Comparison of ENCODE assay signal across 24 mouse cellular contexts in the genomic region with DNA sequence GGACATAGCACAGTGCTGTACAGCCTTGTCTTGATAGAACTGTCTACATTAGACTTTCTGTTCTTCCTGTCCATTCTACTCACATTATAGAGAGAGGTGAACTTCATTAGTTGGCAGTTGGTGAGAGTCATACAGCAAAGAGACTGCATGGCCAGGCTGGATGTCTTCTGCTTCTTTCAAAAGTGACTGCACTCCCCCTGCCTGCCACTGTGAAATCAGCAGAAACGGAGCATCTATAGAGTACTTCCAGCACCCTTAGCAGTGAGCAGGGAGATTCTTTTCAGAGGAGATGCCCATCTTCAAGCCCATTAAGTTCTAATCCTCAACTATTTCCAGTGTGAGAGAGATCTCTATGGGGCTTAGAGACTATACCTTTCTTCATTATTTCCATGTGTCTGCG.
A peak's percentile ranks its signal among the peaks of the same experiment; 100 is the strongest.
DNase-seq lines count a peak whose midpoint lies in the region; ATAC-seq and TF ChIP-seq lines count a peak whose summit lies in the region.
"Had no signal": no experiment of that assay in that cellular context is flagged by ENCODE, and none has a peak within 500 bp of the region (broad histone marks: within the 10 kb centered on the region; RNA-seq: fewer than 3 reads in every experiment).

No protein-coding gene starts in this region.

- no peaks in the 10 kb centered on the region for H3K4me1 ChIP-seq in hindbrain, embryonic 14.5 days (replicated peaks; ENCODE audit: control insufficient read depth, insufficient read depth, low read length)
- H3K4me1 ChIP-seq in hindbrain, embryonic 16.5 days (ENCODE audit: control insufficient read depth, insufficient read depth, low read depth, low read length), result no peaks in the 10 kb centered on the region
- H3K4me1 ChIP-seq in kidney, adult 2 months (ENCODE audit: control insufficient read depth, insufficient read depth, low read length), result no peaks in the 10 kb centered on the region
- H3K4me1 ChIP-seq in lung, embryonic 14.5 days (ENCODE audit: insufficient read depth), result no peaks in the 10 kb centered on the region
- H3K4me1 ChIP-seq in stomach, postnatal 0 days (replicated peaks; ENCODE audit: control insufficient read depth, insufficient read depth), result no peaks in the 10 kb centered on the region
- H3K4me1 ChIP-seq: forebrain, embryonic 10.5 days; midbrain, embryonic 10.5 days; neural tube, embryonic 15.5 days had no signal

- TF ChIP-seq POLR2A in kidney, adult 2 months (IDR thresholded peaks at IDR 0.05; ENCODE audit: low read depth, low read length), result no peak

- H3K4me3 ChIP-seq in hindbrain, embryonic 14.5 days (replicated peaks; ENCODE audit: low read length), result no peak overlapping the region
- H3K4me3 ChIP-seq in hindbrain, embryonic 16.5 days (ENCODE audit: low read length), result no peak overlapping the region
- no peak overlapping the region for H3K4me3 ChIP-seq in kidney, adult 2 months (ENCODE audit: insufficient read depth, low read depth, low read length)
- H3K4me3 ChIP-seq in lung, embryonic 14.5 days (ENCODE audit: low read depth, low read length), result no peak overlapping the region
- no peak overlapping the region for H3K4me3 ChIP-seq in stomach, postnatal 0 days (ENCODE audit: low read depth, low read length)
- H3K4me3 ChIP-seq: forebrain, embryonic 10.5 days; heart, adult 2 months; midbrain, embryonic 10.5 days; neural tube, embryonic 15.5 days had no signal

- no peak for DNase-seq in hindbrain, embryonic 14.5 days (ENCODE audit: low spot score)
- peak; percentile 2 for DNase-seq in kidney, postnatal 14 days
- no peak for DNase-seq in kidney, adult 2 months
- DNase-seq in lung, embryonic 14.5 days, result peak; percentile 30
- no peak for DNase-seq in lung, postnatal 36 days
- no peak for DNase-seq in stomach, postnatal 0 days (ENCODE audit: low spot score)
- DNase-seq: adrenal gland, adult 2 months; cerebellum, adult 11 months; cerebellum, adult 9-11 months; forebrain, postnatal 0 days; gastrocnemius, postnatal 36 days; heart, adult 2 months; heart, postnatal 4 days; kidney, adult 8-10 months; lung, adult 18-20 months; right cerebral cortex, adult 18-20 months; right cerebral cortex, postnatal 4 days; thymus, postnatal 25 days had no signal

- H3K27ac ChIP-seq in hindbrain, embryonic 14.5 days, result no peak overlapping the region
- H3K27ac ChIP-seq in hindbrain, embryonic 16.5 days (ENCODE audit: low read depth, low read length), result no peak overlapping the region
- no peak overlapping the region for H3K27ac ChIP-seq in kidney, adult 2 months (ENCODE audit: insufficient read depth, low read depth, low read length)
- H3K27ac ChIP-seq in lung, embryonic 14.5 days (ENCODE audit: low read depth), result no peak overlapping the region
- no peak overlapping the region for H3K27ac ChIP-seq in stomach, postnatal 0 days (replicated peaks)
- H3K27ac ChIP-seq: forebrain, embryonic 10.5 days; heart, adult 2 months; midbrain, embryonic 10.5 days; neural tube, embryonic 15.5 days had no signal

- no peak overlapping the region for H3K4me2 ChIP-seq in hindbrain, embryonic 14.5 days (replicated peaks)
- no peak overlapping the region for H3K4me2 ChIP-seq in hindbrain, embryonic 16.5 days (ENCODE audit: low read length)
- H3K4me2 ChIP-seq in lung, embryonic 14.5 days, result no peak overlapping the region
- no peak overlapping the region for H3K4me2 ChIP-seq in stomach, postnatal 0 days (replicated peaks; ENCODE audit: low read depth)
- H3K4me2 ChIP-seq: neural tube, embryonic 15.5 days had no signal

- no peak for TF ChIP-seq EP300 in stomach, postnatal 0 days (optimal IDR thresholded peaks at IDR 0.05)

- TF ChIP-seq CTCF in kidney, adult 2 months (conservative IDR thresholded peaks at IDR 0.05; ENCODE audit: insufficient read depth, insufficient read length, low read depth, low read length), result no peak
- peak; percentile 47; the same call in 1 of the 2 replicates for TF ChIP-seq CTCF in lung, embryonic 14.5 days (IDR thresholded peaks at IDR 0.05; ENCODE audit: low read depth)
- TF ChIP-seq CTCF in stomach, postnatal 0 days (IDR thresholded peaks at IDR 0.05; ENCODE audit: low read depth), result peak; percentile 27

- no peaks in the 10 kb centered on the region for H3K9me3 ChIP-seq in hindbrain, embryonic 14.5 days (ENCODE audit: control insufficient read depth, low read length)
- H3K9me3 ChIP-seq in hindbrain, embryonic 16.5 days (ENCODE audit: control insufficient read depth, low read length), result no peaks in the 10 kb centered on the region
- no peaks in the 10 kb centered on the region for H3K9me3 ChIP-seq in lung, embryonic 14.5 days (ENCODE audit: low read depth, low read length)
- H3K9me3 ChIP-seq in stomach, postnatal 0 days (ENCODE audit: control insufficient read depth, low read length), result no peaks in the 10 kb centered on the region
- H3K9me3 ChIP-seq: forebrain, embryonic 10.5 days; G1E; midbrain, embryonic 10.5 days; neural tube, embryonic 15.5 days had no signal

- peak; percentile 24; the same call in 1 of the 2 replicates for ATAC-seq in hindbrain, embryonic 14.5 days (ENCODE audit: low FRiP score)
- ATAC-seq in hindbrain, embryonic 16.5 days, result no peak
- no peak for ATAC-seq in lung, embryonic 14.5 days (ENCODE audit: insufficient read depth)
- no peak for ATAC-seq in stomach, postnatal 0 days (ENCODE audit: low FRiP score, low TSS enrichment)
- ATAC-seq: forebrain, postnatal 0 days; Patski had no signal

- H3K36me3 ChIP-seq in hindbrain, embryonic 14.5 days (replicated peaks; ENCODE audit: control insufficient read depth, insufficient read depth), result no peaks in the 10 kb centered on the region
- H3K36me3 ChIP-seq in hindbrain, embryonic 16.5 days (ENCODE audit: control insufficient read depth, insufficient read depth, low read length), result no peaks in the 10 kb centered on the region
- H3K36me3 ChIP-seq in kidney, adult 2 months (ENCODE audit: control insufficient read depth, insufficient read depth, low read length), result no peaks in the 10 kb centered on the region
- H3K36me3 ChIP-seq in lung, embryonic 14.5 days (ENCODE audit: insufficient read depth), result no peaks in the 10 kb centered on the region
- H3K36me3 ChIP-seq in stomach, postnatal 0 days (ENCODE audit: control insufficient read depth, insufficient read depth, low read length), result no peaks in the 10 kb centered on the region
- H3K36me3 ChIP-seq: forebrain, embryonic 10.5 days; G1E; midbrain, embryonic 10.5 days; neural tube, embryonic 15.5 days had no signal

- no peaks in the 10 kb centered on the region for H3K27me3 ChIP-seq in hindbrain, embryonic 14.5 days (ENCODE audit: control insufficient read depth, insufficient read depth, low read length)
- H3K27me3 ChIP-seq in hindbrain, embryonic 16.5 days (replicated peaks; ENCODE audit: control insufficient read depth, insufficient read depth, low read length), result no peaks in the 10 kb centered on the region
- H3K27me3 ChIP-seq in kidney, adult 2 months (replicated peaks; ENCODE audit: control insufficient read depth, insufficient read depth, low read length), result no peaks in the 10 kb centered on the region
- no peaks in the 10 kb centered on the region for H3K27me3 ChIP-seq in lung, embryonic 14.5 days (ENCODE audit: insufficient read depth, low read length)
- H3K27me3 ChIP-seq in stomach, postnatal 0 days (ENCODE audit: control insufficient read depth, insufficient read depth, low read length), result no peaks in the 10 kb centered on the region
- H3K27me3 ChIP-seq: neural tube, embryonic 15.5 days had no signal

- WGBS in hindbrain, embryonic 14.5 days, result 61% methylated on average over 2 of the region's 2 CpGs
- 75% methylated on average over 2 of the region's 2 CpGs for WGBS in hindbrain, embryonic 16.5 days
- 70% methylated on average over 2 of the region's 2 CpGs for WGBS in kidney, adult 2 months
- WGBS in lung, embryonic 14.5 days, result 58% methylated on average over 2 of the region's 2 CpGs
- 55% methylated on average over 2 of the region's 2 CpGs for WGBS in stomach, postnatal 0 days

- H3K9ac ChIP-seq in hindbrain, embryonic 14.5 days, result no peak overlapping the region
- no peak overlapping the region for H3K9ac ChIP-seq in hindbrain, embryonic 16.5 days (ENCODE audit: low read depth, low read length)
- no peak overlapping the region for H3K9ac ChIP-seq in lung, embryonic 14.5 days
- no peak overlapping the region for H3K9ac ChIP-seq in stomach, postnatal 0 days (ENCODE audit: low read length)
- H3K9ac ChIP-seq: forebrain, postnatal 0 days; neural tube, embryonic 15.5 days had no signal

Comparison
In these comparisons a context has a peak if more than half of its experiments do, and no peak if none do; other contexts are left out.
1. DNase-seq: peak in kidney, postnatal 14 days (single experiment) and lung, embryonic 14.5 days (single experiment); none in hindbrain, embryonic 14.5 days (single experiment), kidney, adult 2 months (single experiment), lung, postnatal 36 days (single experiment) and stomach, postnatal 0 days (single experiment).